Mouse (Mus musculus): ENCODE data around the gene Ankrd42. TPM values are rescaled to one million over a fixed set of nuclear protein-coding genes. Genes with fewer than 3 reads are reported as not detected.

Ankrd42 gene
- polyA plus RNA-seq, 1 experiment from 2014 or later, result 17.2 TPM

DNA sequence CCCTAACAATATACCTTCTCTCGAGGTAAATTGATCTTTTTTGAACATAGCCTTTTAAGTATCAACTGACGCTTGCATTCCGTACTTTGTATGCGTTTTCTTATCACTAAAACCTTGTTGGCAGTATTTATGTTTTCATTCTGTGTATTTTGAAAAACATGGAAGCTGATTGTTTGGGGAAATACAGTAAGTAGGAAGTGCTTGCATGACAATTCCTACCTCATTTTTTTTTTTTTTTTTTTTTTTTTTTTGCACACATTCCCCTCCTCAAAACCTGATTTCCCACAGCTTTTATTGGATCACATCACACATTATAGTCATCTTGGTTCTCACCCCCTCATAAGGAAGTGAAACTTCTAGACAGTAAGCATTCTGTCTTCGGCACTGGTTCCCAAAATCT, 1.1 kb upstream of the Ankrd42 start:
- no peak overlapping the region for H3K27ac ChIP-seq (replicated peaks)
- peak overlapping the region; percentile 95 for H3K4me3 ChIP-seq
- no peaks in the 10 kb centered on the region for H3K9me3 ChIP-seq
- H3K4me1 ChIP-seq, result peaks cover 23% of the 10 kb centered on the region
- WGBS, result 91% methylated on average over 5 of the region's 5 CpGs
- peaks cover 23% of the 10 kb centered on the region for H3K36me3 ChIP-seq
- no peaks in the 10 kb centered on the region for H3K27me3 ChIP-seq
- ATAC-seq (replicated peaks), result no peak
- H3K4me2 ChIP-seq (replicated peaks), result peak overlapping the region; percentile 94
- H3K9ac ChIP-seq (replicated peaks), result peak overlapping the region; percentile 88

DNA sequence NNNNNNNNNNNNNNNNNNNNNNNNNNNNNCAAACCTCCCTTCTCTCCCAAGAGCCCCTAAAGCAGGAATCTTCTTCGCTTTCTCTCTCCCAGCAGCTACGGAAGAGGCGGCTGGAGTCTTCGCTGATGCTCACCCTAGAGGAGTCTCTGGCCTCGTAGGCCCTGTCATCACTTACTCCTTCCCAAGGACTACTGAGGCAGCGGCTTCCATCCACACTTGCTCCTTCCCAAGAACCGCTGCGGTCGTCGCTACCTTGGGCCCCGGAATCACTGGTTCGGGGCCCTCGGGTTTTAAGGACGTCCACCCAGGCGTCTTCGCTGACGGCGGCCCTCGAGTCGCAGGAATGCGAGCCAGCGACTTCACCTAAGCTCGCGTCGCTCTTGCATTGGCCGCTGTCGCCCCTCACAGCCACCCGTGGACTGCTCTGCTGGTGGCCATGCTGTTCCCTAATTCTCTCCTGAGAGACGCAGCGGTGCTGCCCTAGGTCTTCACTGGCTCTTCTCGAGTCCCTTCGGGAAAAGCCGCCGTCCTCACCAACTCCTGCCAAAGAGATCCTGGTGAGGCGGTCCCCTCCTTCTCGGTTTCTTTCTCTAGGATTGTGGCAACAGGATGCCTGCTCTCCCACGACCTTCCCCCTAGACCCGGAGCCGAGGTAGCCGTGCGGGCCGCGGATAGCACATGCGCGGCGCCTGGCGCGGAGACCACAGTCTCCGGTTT, 489 bp downstream of the Ankrd42 start:
- Histone ChIP-seq H3K27ac (replicated peaks) (peak overlapping the region; percentile 85), H3K4me2 (replicated peaks) (peak overlapping the region; percentile 94), H3K9ac (replicated peaks) (peak overlapping the region; percentile 88), H3K36me3 (peaks cover 10% of the 10 kb centered on the region; the same call in 1 of the 2 replicates), H3K9me3 (no peaks in the 10 kb centered on the region), H3K4me3 (peak overlapping the region; percentile 95), H3K27me3 (no peaks in the 10 kb centered on the region), H3K4me1 (peaks cover 23% of the 10 kb centered on the region)
- WGBS, result 1% methylated on average over 49 of the region's 49 CpGs
- peak; percentile 79; the same call in 1 of the 2 replicates for ATAC-seq (replicated peaks)

DNA sequence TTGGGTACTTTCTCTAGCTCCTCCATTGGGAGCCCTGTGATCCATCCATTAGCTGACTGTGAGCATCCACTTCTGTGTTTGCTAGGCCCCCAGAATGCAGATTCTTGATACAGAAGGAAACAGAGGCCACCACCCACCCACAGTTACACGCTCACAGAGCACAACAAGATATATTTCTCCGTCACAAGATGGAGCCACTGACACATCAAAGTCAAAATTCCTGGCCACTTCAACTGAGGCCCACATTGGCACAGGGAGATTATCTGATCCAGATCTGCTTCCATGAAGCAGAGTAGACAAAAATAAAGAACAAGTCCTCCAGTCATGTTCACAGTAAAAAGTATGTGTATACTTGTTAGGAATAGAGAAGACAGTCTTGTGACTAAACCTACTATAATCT, 6.8 kb downstream of the Ankrd42 start:
- 46% methylated on average over 2 of the region's 2 CpGs for WGBS
- H3K27me3 ChIP-seq, result no peaks in the 10 kb centered on the region
- no peak overlapping the region for H3K4me2 ChIP-seq (replicated peaks)
- H3K9me3 ChIP-seq, result no peaks in the 10 kb centered on the region
- H3K27ac ChIP-seq (replicated peaks), result no peak overlapping the region
- no peaks in the 10 kb centered on the region for H3K4me1 ChIP-seq
- no peaks in the 10 kb centered on the region for H3K36me3 ChIP-seq
- H3K9ac ChIP-seq (replicated peaks), result no peak overlapping the region
- 0 out of 2 replicates have a peak, but pooled peaks have one; percentile 64 for ATAC-seq (replicated peaks)
- no peak overlapping the region for H3K4me3 ChIP-seq

DNA sequence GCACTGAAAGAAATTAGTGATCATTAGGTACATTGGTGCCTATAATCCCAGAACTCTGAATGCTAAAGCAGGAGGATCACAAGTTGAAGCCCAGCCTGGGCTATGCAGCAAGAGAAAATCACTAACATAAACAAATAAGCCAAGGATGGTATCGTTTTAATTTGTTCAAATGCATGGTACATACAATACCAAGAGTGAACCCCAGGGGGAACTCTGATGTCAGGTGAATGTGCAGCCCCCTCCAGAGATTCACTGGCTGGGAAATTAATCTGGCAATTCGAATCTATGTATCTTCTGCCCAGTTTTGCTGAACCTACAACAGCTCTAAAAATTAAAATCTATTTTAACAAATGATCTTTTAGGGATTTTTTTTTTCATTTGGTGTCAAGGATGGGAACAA, 12.5 kb downstream of the Ankrd42 start:
- Histone ChIP-seq H3K4me1 (no peaks in the 10 kb centered on the region), H3K27ac (replicated peaks) (no peak overlapping the region), H3K27me3 (no peaks in the 10 kb centered on the region), H3K9me3 (no peaks in the 10 kb centered on the region), H3K4me2 (replicated peaks) (no peak overlapping the region), H3K36me3 (0 out of 2 replicates have a peak, but pooled peaks cover 4% of the 10 kb centered on the region), H3K9ac (replicated peaks) (no peak overlapping the region), H3K4me3 (no peak overlapping the region)
- ATAC-seq (replicated peaks), result no peak
- 52% methylated on average over 2 of the region's 2 CpGs for WGBS

DNA sequence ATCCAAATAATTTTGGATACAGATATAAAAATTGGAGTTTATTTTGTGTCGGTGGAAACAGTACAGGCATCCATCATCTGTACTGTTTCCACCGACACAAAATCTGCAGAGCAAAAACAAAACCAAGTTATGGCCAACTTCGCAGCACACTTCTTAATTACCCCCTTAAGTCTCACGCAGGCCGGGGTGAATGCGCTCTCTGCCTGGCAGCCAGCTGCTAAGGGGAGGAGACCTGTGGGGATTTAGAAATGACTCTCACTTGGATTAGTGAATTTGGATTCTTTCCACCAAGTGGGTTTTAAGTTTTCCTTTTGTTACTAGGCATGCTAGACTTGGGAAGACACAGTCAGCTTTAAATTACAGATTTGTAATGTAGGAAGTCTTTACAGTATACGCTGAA, 26.1 kb downstream of the Ankrd42 start:
- 38% methylated on average over 7 of the region's 7 CpGs for WGBS
- H3K4me1 ChIP-seq, result no peaks in the 10 kb centered on the region
- no peaks in the 10 kb centered on the region for H3K27me3 ChIP-seq
- H3K9me3 ChIP-seq, result no peaks in the 10 kb centered on the region
- peaks cover 9% of the 10 kb centered on the region; the same call in 1 of the 2 replicates for H3K36me3 ChIP-seq
- H3K4me2 ChIP-seq (replicated peaks), result no peak overlapping the region
- H3K9ac ChIP-seq (replicated peaks), result no peak overlapping the region
- no peak for ATAC-seq (replicated peaks)
- no peak overlapping the region for H3K27ac ChIP-seq (replicated peaks)
- no peak overlapping the region for H3K4me3 ChIP-seq

DNA sequence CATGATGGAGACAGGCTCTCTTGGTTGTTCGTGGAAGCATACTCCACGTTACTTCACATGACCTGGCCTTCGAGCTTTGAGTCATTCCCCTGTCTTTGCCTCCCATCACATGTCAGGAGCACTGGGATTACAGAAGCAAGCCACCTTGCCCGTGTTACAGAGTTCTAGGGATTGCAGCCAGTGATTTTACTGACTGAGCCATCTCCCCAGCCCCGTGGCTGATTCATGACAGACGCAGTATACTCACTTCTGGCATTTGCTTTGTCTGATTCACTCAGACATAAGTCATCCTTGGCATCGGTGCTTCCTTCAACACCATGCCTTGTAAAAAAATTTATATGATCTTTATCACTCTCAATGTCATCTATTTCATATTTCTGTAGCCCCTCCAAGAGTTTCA, 32.0 kb downstream of the Ankrd42 start:
- Histone ChIP-seq H3K9me3 (no peaks in the 10 kb centered on the region), H3K36me3 (peaks cover 11% of the 10 kb centered on the region; the same call in 1 of the 2 replicates), H3K9ac (replicated peaks) (no peak overlapping the region), H3K4me2 (replicated peaks) (no peak overlapping the region), H3K4me1 (no peaks in the 10 kb centered on the region), H3K27ac (replicated peaks) (no peak overlapping the region), H3K4me3 (no peak overlapping the region), H3K27me3 (no peaks in the 10 kb centered on the region)
- 90% methylated on average over 7 of the region's 7 CpGs for WGBS
- ATAC-seq (replicated peaks), result no peak

DNA sequence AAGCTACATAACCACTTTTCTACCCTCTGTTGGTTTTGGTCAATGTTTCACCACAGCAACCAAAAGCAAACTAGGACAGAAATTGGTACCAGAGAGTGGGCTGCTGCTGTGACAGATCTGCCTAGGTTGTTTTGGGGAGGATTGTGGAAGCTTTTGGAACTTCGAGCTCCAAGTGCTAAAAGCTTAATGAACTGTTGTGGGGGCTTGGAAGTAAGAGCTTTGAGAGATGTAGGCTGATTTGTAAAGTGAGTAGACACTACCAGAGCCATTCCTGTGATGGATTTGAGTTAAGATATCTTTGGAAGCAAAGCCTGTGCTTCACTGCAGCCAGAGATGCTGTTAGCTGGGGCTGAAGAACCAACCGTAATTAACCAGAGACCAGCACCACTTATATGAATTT, 46.1 kb downstream of the Ankrd42 start:
- Histone ChIP-seq H3K27ac (replicated peaks) (no peak overlapping the region), H3K4me1 (no peaks in the 10 kb centered on the region), H3K27me3 (no peaks in the 10 kb centered on the region), H3K36me3 (no peaks in the 10 kb centered on the region), H3K4me2 (replicated peaks) (no peak overlapping the region), H3K9me3 (no peaks in the 10 kb centered on the region), H3K9ac (replicated peaks) (no peak overlapping the region), H3K4me3 (no peak overlapping the region)
- no peak for ATAC-seq (replicated peaks)
- 92% methylated on average over 2 of the region's 2 CpGs for WGBS

DNA sequence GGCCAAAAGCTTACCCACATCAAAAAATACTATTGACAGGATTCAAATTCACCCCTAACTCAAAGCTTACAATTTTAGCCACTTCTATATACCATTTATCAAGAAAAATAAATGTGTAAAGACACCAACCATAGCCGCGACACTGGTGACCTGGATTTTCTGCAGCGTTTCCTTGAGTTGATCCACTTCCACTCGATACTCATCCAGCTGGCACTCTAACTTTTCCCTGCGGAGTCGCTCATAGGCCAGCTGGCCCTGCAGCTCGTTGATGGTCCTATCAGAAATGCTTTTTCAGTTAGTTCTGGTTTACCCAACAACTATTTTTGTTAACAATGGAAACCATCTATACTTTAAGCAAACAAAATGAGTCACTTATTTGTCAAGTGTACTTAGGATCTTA, 47.0 kb downstream of the Ankrd42 start:
- no peak overlapping the region for H3K4me3 ChIP-seq
- no peaks in the 10 kb centered on the region for H3K27me3 ChIP-seq
- H3K4me2 ChIP-seq (replicated peaks), result no peak overlapping the region
- no peak overlapping the region for H3K9ac ChIP-seq (replicated peaks)
- ATAC-seq (replicated peaks), result no peak
- H3K27ac ChIP-seq (replicated peaks), result no peak overlapping the region
- H3K9me3 ChIP-seq, result no peaks in the 10 kb centered on the region
- no peaks in the 10 kb centered on the region for H3K4me1 ChIP-seq
- WGBS, result 92% methylated on average over 7 of the region's 7 CpGs
- H3K36me3 ChIP-seq, result no peaks in the 10 kb centered on the region

DNA sequence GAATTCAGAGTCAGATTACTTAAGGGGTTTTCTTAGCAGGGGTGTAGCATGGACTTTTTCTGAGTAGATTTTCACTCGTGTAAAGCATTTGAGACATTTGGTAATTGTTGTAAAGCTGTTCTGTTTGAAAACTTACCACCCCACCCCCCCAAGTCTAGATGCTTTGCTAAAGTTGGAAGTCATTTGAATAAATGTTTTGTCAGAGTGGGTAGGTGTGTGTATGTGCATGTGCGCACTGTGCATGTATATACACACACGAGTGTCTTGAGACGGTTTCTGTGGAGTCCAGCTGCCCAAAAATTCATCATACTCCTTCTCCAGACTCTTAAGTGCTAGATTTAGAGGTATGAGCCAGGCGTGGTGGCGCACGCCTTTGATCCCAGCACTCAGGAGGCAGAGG, 53.4 kb downstream of the Ankrd42 start:
- no peak for ATAC-seq (replicated peaks)
- WGBS, result 91% methylated on average over 7 of the region's 7 CpGs
- no peaks in the 10 kb centered on the region for H3K9me3 ChIP-seq

DNA sequence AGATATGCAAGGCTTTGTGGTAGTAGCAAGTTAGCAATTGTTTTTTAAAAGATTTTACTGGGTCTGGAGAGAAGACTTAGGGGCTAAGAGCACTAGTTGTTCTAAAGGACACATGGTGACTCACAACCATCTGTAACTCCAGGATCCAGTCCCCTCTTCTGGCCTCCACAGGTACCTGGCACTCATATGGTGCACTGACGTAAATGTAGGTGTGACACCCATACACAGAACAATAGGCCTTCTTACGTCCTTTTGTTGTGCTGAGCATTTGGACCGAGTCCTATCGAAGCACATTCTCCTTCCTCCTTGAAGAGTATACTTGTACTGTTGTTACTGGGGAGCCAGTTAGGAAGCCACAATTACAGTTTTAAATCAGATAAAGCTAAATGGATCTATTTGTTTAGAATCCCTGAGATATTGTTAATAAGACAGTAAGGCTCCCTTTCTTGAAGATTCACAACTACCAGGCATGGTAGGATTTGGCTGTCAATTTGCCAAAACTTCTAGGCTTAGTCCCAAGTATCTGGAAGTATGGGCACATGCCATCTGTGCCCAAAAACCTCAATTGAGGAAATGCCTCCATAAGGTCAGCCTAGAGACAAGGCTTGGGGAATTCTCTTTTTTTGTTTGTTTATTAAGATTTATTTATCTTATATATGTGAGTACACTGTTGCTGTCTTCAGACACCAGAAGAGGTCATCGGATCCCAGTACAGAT, 56.3 kb downstream of the Ankrd42 start:
- H3K27me3 ChIP-seq, result no peaks in the 10 kb centered on the region
- no peak overlapping the region for H3K4me3 ChIP-seq
- H3K9me3 ChIP-seq, result no peaks in the 10 kb centered on the region
- no peak overlapping the region for H3K4me2 ChIP-seq (replicated peaks)
- no peaks in the 10 kb centered on the region for H3K4me1 ChIP-seq
- WGBS, result 79% methylated on average over 5 of the region's 5 CpGs
- no peak overlapping the region for H3K9ac ChIP-seq (replicated peaks)
- ATAC-seq (replicated peaks), result 0 out of 2 replicates have a peak, but pooled peaks have one; percentile 35
- peaks cover 26% of the 10 kb centered on the region for H3K36me3 ChIP-seq
- no peak overlapping the region for H3K27ac ChIP-seq (replicated peaks)

More for the DNA sequence above, 53.4 kb downstream of the Ankrd42 start:
- Histone ChIP-seq H3K4me2 (replicated peaks) (no peak overlapping the region), H3K4me3 (no peak overlapping the region), H3K27me3 (no peaks in the 10 kb centered on the region), H3K9ac (replicated peaks) (no peak overlapping the region), H3K36me3 (peaks cover 19% of the 10 kb centered on the region), H3K4me1 (no peaks in the 10 kb centered on the region), H3K27ac (replicated peaks) (no peak overlapping the region)

DNA sequence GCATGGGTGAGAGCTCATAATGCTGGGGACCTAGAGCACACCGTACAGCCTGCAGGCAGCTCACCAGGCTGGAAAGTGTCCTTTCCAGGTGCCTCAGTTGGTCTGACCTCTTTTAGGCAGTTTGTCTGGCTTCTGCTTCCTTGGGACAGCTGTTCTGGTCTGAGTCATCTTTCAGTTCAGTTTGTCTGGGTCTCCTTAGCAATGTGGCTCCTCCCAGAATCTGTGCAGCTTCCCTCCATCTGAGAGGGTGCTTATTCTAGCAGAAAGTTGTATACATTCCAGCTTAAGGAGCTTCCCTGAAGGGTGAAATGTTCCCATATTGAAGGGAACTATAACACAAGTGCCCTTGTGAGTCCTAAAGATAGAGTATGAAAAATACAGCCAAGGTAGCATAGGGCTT, 70.2 kb downstream of the Ankrd42 start:
- Histone ChIP-seq H3K27ac (replicated peaks) (peak overlapping the region; percentile 11), H3K9me3 (no peaks in the 10 kb centered on the region), H3K4me1 (peaks cover 10% of the 10 kb centered on the region), H3K4me3 (no peak overlapping the region), H3K36me3 (peaks cover 21% of the 10 kb centered on the region), H3K27me3 (no peaks in the 10 kb centered on the region), H3K4me2 (replicated peaks) (no peak overlapping the region), H3K9ac (replicated peaks) (no peak overlapping the region)
- no peak for ATAC-seq (replicated peaks)
- 100% methylated on average over 1 of the region's 1 CpGs for WGBS

DNA sequence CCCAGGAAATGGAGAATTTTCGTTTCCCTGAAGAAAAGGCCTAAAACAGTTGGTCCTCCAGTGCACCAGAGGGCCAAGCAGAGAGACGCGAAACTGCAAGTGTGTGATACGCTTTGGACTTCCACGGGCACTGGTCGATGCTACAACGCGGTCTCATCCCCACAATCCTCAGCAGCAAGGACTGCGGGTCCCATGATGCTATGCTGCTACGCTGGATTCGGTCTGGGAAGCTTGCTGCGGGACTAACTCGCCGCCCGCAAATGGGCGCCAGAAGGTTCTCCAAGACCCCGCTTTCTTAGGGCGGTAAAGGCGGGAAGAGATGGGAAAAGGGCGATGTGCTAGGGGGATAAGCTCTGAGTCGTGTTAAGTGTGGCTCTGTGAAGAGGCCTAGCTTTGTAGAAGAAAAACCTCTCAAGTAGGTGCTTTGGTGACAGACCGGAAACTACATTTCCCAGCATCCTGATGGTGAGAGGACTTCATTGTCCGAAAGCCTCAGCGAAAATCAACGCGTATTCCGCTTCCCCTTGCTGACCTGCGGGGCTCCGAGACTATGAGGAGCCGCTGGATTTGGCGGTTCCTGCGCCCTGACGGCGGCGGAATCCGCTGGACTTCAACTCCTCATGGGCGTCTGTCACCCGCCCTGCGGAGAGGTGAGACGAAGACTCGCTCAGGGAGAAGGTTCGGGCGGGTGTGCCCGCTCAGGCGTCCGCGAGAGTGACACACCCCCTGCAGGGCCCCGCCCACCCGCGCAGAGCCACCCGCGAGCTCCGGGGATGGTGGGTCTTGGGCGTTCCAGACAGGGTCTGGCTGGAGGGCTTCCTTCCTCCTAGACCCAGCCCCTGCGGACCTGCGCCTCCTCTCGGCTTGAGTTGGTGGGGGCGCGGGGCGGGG, 75.7 kb downstream of the Ankrd42 start, which contains the start of gene Ccdc90b:
TSS of gene Ccdc90b (plus strand) at position 164 of the 891 bp plus-strand sequence.
- peak; percentile 98 for ATAC-seq (replicated peaks)
- Histone ChIP-seq H3K4me3 (peak within 1 kb of the TSS; percentile 80), H3K4me2 (replicated peaks) (peak within 1 kb of the TSS; percentile 53), H3K4me1 (peaks cover 14% of the 10 kb centered on the region), H3K27ac (replicated peaks) (peak within 1 kb of the TSS; percentile 95), H3K9me3 (no peaks in the 10 kb centered on the region), H3K36me3 (peaks cover 7% of the 10 kb centered on the region), H3K9ac (replicated peaks) (peak within 1 kb of the TSS; percentile 76), H3K27me3 (no peaks in the 10 kb centered on the region)
- WGBS, result under 1% methylated on average over 60 of the region's 60 CpGs

Data from forebrain, embryonic 15.5 days (tissue).